Mouse (Mus musculus): ENCODE data around the gene Habp4.

The Habp4 gene

GRCm38 (mm10) chr13:64178746-64179652 lies 17.4 kb downstream of the Habp4 start:
- no peak for DNase-seq (ENCODE audit: low read depth, low spot score)

- DNase-seq (ENCODE audit: low read depth, low spot score) = no peak
Measured at GRCm38 (mm10) chr13:64180300-64180699, 18.7 kb downstream of the Habp4 start.

DNA sequence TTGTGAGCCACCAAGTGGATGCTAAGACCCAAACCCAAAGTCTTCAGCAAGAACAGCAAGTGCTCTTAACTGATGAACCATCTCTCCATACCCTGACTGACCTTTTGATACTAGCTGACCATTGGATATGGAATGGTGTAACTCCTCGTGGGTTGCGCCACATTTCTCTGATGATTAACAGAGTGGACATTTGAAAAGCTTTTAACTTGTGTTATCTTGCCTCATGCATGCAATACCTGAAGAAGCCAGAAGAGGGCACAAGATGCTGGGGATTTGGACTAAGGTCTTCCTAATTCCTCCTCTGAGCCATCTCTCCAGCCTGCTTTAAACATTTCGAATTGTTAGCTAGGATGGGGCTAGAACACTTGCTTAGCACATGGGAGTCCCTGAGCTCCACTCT lies 19.3 kb downstream of the Habp4 start:
- DNase-seq (ENCODE audit: low read depth, low spot score) = peak; percentile 44

DNA sequence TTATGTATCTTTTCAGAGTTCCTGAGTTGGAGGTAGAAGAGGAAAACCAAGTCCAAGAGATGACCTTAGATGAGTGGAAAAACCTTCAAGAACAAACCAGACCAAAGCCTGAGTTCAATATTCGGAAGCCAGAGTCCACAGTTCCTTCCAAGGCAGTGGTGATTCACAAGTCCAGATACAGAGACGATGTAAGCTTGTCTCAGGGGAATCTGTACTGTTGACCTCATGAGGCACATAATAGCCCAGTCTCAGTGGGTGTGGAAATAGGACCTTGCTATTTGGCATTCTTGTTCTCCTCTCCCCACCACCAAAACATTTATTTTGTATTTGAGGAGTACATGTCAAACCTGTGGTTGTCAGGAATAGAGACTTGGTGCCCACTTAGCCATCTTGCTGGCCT lies 20.5 kb downstream of the Habp4 start:
- no peak for DNase-seq (ENCODE audit: low read depth, low spot score)

DNA sequence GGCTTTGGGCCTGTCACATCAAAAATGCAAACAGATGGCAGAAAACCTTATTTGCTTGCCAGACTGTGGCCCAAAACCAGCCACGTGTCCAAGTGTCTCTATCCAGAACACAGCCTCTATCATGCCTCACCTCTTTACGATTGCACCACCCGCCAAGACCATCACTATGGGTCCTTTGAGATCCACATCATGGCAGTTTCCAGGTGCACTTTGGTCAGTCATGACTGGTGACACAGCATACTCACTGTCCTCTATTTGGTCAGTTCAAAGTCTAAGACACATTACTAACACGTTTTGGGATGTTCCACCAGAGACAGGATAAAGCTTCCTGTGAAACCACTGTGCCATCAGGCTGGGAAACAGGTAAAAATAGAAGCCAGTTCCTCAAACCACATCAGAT lies 22.0 kb downstream of the Habp4 start:
- no peak for DNase-seq (ENCODE audit: low read depth, low spot score)

DNA sequence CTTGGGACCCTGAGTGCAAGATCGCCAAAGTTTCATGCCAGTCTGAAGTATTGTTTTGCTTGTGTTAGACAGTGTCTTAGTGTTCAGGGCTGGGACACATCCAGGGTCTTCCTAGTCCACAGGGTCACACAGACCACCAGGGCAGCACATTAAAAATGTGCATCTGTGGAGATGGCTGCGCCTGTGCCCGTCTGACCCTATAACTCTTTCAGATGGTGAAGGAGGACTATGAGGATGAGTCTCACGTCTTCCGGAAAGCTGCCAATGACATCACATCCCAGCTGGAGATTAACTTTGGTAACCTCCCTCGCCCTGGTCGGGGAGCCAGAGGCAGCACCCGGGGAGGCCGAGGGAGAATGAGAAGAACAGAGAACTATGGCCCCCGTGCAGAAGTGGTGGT lies 22.7 kb downstream of the Habp4 start:
- DNase-seq (ENCODE audit: low read depth, low spot score) = no peak

DNA sequence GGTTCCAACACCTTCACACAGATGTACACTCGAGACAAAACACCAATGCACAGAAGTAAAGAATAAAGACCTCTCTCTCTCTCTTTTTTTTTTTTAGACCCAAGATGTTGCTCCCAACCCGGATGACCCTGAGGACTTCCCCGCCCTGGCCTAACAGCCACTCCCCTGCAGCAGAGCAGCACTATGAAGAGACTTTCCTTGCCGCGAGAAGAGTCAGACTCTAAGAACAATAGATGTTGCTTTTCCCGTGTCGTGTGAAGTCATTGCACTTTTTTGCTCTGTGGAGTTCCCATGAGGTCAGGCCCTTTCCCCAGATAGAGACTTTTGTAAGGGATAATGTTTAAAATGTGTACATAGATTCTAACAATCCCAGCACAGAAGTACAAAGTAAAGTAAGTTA lies 23.6 kb downstream of the Habp4 start:
- no peak for DNase-seq (ENCODE audit: low read depth, low spot score)

- DNase-seq (ENCODE audit: low read depth, low spot score) = no peak
Measured at GRCm38 (mm10) chr13:64185586-64185985, 24.0 kb downstream of the Habp4 start.

- DNase-seq (ENCODE audit: low read depth, low spot score) = no peak
Measured at GRCm38 (mm10) chr13:64186516-64186915, 24.9 kb downstream of the Habp4 start.

GRCm38 (mm10) chr13:64187065-64187464 lies 25.4 kb downstream of the Habp4 start:
- DNase-seq (ENCODE audit: low read depth, low spot score) = no peak

- DNase-seq (ENCODE audit: low read depth, low spot score) = no peak
Measured at GRCm38 (mm10) chr13:64197899-64198298, 36.3 kb downstream of the Habp4 start.

GRCm38 (mm10) chr13:64198310-64198709 lies 36.7 kb downstream of the Habp4 start:
- no peak for DNase-seq (ENCODE audit: low read depth, low spot score)

- no peak for DNase-seq (ENCODE audit: low read depth, low spot score)
Measured at GRCm38 (mm10) chr13:64200911-64201310, 39.3 kb downstream of the Habp4 start.

DNA sequence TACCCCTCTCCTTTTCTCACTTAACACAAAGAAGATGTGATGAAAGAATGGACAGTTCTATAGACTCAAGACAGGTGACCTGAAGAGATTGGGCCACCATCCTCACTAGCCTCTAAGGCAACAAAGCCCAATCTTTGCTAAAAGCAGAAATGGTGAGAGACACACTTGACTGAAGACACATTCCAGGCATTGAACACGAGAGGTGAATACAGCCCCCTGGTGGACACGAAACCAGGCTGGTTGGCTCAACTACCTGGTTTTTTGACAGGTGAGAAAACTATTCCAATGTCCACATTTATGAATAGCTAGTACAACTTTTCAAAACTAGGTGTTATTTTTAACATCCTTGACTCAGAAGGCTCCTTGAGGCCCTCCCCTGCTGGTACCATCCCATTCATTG lies 43.1 kb downstream of the Habp4 start:
- DNase-seq (ENCODE audit: low read depth, low spot score) = no peak

DNA sequence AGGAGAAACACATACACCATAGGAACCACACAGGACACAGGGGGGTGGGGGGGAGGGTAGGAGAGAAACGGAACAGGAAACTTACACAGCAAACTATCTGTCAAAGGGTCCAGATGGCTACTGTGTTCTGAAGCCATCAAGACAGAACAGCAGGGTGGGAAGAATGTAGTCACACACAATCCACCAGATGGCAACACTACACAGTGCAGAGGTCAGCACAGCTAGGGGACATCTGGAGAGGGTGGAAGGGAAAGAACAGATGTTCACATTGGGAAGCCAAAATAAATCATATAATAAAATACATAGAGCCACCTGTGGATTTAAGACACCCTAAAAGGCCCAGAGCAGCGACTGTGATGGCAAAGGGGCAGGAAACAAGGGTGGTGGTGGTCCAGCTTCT lies 43.6 kb downstream of the Habp4 start:
- no peak for DNase-seq (ENCODE audit: low read depth, low spot score)

GRCm38 (mm10) chr13:64208146-64208545 lies 46.5 kb downstream of the Habp4 start:
- DNase-seq (ENCODE audit: low read depth, low spot score) = no peak

- no peak for DNase-seq (ENCODE audit: low read depth, low spot score)
Measured at GRCm38 (mm10) chr13:64211995-64212603, 50.5 kb downstream of the Habp4 start.

GRCm38 (mm10) chr13:64214891-64215290 lies 53.3 kb downstream of the Habp4 start:
- no peak for DNase-seq (ENCODE audit: low read depth, low spot score)

DNA sequence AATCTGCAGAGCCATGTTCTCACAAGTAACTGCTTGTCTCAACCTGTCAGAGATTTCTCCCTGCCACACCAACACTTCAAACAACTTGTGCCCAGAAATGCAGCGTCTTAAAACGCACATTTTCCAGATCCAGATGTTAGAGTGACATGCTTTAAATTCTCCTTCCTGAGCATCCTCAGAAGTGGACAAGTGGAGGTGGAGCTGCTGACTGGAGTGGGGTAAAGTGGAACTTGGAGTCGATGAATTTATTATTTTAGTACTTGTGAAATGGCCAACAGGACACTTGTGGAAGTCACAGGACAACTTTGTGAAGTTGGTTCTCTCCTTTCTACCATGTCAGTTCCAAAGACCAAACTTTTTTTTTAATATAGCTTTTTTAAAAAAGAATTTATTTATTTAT lies 64.1 kb downstream of the Habp4 start:
- DNase-seq (ENCODE audit: low read depth, low spot score) = no peak

DNA sequence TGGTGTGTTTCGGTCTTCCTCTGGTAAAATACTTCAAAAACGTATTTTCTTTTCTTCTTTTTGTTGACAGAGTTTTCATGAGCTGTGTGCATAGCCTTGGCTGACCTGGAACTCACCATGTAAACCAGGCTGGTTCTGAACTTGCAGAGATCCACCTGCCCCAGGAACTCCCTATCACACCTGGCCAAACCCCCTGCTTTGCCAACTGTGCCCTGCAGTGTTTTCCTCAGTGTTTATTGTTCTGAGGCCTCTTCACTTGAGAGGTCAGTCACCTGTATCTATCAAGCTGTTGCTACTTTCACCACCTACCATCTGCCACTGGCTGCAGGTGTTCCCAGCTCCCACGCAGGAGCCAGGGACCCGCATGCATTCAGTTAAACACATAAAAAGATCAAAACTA lies 65.1 kb downstream of the Habp4 start:
- DNase-seq (ENCODE audit: low read depth, low spot score) = no peak

DNA sequence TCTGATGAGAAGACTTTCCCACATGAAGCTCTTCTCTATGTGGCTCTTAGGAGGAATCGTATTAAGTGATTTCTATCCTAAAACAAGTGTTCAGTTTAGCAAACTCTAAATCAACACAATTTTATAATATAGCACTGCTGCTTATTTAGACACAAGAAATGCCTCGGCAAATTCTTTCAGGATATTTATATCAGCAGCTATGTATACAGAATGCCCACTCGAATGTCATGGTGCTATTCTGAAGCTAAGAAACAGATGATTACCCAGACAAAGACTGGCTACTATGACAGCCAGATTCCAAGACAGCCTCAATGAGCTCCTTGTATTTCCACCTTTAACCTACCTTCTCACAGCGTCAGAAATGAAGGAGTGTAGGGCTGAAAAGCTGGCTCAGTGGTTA lies 71.5 kb downstream of the Habp4 start:
- no peak for DNase-seq (ENCODE audit: low read depth, low spot score)

DNA sequence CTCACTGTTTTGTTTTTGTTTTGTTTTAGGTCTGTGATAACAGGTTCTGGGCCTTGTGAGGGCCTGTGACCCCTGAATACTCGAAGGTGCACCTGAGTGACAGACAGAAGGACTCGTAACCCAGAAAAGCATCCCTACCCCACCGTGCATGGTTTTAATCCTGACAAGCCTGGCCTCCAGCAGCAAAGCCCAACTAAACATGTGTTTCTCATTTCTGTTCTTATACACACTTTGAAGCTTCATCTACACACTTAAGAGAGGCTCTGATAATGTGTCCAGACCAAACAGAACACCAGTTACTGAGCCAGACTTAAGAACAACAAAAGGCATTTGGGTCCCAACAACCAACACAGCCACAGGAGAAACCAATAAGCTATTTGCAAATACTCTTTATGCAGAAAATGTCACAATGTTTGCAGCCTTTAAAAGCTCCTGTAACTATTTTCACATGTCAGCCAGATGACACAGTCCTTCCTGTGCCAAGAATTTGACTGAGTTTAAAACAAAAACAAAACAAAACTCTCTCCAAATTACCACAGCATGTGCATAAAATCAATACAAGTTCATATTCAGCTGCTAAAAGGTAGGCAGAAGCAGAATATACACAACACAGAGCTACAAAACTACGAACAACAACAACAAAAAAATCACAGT lies 73.6 kb downstream of the Habp4 start:
- DNase-seq (ENCODE audit: low read depth, low spot score) = no peak

DNA sequence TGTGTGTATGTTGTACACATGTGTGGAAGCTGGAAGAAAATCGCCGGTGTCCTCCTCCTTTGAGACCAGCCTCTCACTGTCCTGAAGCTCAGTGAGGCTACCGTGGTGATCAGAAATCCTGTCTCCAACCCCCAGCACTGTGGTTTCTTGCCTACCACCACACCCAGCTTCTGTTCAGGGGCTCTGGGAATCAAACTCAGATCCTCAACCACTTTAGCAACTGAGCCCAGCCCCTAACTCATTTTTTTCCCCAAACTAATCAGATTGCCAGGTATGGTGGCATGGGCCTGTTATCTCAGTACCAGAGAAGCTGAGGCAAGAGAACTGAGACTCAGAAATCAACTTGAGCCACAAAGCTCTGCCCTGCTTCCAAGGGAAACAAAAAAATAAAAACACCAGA lies 74.2 kb downstream of the Habp4 start:
- DNase-seq (ENCODE audit: low read depth, low spot score) = no peak
